Mouse (Mus musculus): ENCODE measurements at regions not wholly inside any gene's neighbourhood (a gene's known extent, or its start where the extent isn't known, plus 50 kb on each side); places are given as distances from the start of the nearest gene placed in this dataset.

DNA sequence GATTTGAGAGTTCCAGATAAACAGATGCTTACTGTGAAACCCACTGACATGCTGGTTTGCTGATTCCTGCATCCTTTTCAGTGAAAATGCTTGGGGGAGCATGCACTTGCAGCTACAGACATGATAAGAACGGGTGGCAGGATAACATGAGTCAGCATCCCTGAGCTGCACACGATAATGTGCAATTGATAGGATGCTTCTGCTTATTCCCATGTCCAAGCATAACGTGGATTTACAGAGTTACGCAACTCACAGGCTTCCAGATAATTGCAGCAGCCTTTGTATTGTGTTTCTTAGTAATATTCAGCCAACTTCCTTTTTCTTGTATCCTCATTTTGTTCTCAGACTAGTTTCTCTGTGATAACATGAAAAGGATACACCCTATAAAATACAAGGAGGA lies 245.7 kb downstream of the Flrt2 start:
- DNase-seq (ENCODE audit: low spot score) = no peak

DNA sequence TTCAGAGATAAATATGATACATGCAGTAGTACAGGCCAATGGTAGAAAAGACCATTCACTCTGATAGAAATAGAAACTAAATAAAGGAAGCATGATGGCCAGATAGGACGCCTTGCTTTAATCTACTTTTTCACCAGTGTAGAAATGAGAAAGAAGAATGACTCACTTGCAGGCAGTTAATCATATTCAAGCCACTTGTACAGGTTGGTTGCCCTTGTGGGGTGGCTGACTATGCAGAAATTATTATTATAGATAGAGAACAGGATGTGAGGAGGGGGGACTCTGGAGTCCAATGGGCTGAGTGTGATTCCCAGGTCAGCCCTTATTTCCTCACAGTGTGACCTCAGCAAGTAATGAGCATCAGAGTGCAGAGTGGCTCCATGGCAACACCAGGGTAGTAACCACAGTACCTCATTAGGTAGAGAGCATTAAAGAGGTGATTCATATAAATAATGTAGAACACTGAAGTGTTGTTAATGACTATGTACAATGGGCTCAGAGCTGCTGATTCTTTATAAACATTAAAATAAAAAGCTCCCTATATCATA lies 248.5 kb downstream of the Flrt2 start:
- no peak for DNase-seq (ENCODE audit: low spot score)

DNA sequence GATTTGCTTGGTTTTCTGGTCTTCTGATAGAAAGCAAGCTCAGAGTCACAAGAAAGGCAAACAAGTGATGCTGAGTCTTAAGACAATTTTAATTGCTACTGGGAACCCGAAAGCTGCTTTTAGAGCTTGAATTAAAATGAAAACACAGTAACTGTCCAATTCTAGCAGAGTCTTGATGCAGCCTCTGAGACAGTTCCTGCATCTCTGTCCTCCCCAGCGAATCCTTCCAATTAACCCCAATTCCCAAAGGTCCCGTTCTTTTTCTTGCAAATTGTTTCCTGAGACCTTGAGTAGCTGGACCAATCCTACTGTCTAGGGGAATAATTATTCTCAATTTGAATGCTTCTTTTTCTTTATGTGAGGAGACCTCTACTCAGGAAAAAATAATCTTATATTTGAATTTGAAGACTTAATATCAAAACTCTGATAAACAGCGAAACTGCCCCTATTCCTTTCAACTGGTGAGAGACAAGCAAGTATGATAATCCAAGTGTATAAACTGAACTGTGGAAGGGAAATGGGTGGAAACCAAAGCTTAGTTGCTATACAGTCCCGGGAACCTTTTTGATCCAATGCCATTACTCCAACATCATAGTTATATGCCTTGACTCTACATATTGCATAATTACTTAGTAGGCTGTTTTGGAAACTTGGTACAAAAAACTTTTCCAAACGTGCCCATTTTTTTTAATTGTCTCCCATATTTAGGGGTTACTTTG lies 267.9 kb downstream of the Flrt2 start:
- DNase-seq (ENCODE audit: low spot score) = no peak

DNA sequence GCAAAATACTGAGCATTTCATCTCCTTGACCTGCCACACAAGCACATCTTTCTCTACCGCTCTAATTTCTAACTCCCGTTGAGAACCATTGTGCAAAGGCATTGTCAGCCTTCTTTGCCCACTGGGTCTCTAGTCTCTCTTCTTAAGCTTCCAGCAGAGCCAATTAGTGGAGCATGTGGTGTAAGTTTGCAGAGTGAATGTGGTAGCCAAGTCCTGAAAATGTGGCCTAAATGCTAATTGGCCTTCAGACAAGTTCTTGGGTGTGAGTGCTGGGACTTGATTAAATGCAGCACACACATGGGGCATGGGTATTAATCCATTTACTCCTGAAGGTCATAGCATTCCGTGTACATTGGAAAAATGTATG lies 268.5 kb downstream of the Flrt2 start:
- DNase-seq (ENCODE audit: low spot score) = no peak

DNA sequence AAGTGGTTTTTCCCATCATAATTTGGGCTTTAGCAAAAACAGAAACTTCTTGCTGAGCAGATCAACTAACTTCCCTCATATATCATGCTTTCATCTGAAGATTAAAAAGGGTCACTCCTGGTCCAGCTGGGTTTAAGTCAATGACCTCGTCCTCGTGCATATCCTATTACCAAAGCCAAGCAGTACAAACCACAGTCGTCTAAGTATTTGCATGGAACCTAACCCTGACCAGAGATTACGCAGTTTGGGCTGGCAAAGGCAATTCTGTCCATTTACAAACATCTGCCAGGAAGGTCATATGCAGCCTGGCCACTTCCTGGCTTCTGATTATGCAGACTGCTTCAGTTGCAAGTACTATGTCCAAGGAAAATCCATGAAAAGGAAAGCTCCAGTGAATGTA lies 270.8 kb downstream of the Flrt2 start:
- no peak for DNase-seq (ENCODE audit: low spot score)

DNA sequence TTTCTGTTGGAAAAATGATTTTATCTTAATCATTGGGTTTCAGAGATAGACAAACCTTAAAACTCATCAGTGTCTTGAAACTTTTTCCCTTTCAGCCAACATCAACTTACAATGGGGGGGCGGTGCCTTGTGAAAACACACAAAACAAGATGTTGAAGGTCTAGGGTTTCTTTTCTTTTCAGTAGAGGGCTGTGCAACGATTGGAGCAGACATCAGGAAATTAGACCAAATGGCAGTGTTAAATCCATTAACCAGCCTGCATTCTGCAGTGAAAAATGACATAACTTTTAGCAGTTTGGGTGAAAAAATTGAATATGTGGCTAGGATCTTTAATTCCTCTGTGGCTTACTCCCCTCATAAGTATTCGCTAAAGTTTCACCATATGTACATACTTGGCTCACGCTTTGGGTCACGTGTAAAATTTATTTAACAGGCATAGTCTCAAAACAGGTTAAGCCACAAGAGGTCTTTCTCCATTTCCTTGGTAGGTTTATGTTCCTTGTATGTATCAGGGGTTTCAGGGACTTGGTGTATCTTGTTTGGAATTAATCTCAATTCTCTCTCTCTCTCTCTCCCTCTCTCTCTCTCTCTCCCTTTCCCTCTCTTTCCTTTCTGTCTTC lies 296.8 kb downstream of the Flrt2 start:
- DNase-seq (ENCODE audit: low spot score) = no peak

DNA sequence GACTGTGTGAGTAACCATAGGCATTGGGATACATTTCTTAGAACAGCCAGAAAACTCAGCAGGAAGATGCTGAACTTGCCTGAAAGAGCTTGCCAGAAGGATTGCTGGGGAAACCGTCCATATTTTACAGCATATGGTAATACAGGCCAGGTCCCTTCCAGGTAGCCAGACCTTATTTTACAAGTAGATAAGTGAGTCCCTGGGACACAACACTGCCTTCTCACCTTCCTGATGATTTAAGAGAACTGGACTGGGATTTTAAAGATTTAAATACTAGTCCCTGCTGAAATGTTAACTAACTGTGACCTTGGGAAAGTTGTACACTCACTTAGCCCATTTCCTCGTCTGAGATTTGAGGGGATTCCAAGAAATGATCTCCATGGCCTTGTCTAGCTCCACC lies 302.9 kb downstream of the Flrt2 start:
- DNase-seq (ENCODE audit: low spot score) = no peak

DNA sequence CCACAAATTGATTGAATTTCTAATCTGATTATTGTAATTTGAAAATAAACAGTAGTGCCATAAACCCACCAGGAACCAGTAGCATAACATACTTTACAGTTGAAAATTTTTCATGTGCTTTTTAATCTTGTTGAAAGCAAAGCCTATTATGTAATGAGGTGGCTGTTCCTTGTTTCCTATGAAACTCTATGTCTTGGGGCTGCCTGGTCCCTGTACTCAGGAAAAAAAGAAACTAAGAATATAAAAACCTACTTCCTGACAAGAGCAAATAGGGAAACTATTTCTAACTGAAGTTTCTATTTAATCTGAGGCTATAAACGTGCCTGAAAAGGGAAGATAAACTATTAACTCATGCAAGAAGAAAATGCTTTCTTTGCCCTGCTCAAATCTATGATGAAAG lies 338.2 kb downstream of the Flrt2 start:
- DNase-seq (ENCODE audit: low spot score) = no peak

DNA sequence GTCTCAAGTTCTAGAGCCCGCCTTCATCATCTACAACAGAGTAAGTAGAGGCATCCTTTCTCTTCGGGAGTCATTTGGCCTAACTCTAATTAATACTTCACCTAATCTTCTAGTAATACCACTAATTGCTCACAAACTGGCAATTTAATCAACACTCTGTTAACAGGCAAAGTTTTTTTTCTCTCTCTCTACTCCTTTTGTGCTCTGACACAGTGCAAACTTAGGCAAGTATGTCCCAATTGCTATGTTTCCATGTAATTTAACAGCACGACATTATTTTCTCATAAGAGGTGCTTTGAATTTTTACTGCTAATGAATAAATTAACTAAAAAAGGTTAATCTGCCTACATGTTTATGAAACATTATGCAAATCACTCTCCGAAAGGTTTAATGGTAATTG lies 383.3 kb downstream of the Flrt2 start:
- DNase-seq (ENCODE audit: low spot score) = no peak

DNA sequence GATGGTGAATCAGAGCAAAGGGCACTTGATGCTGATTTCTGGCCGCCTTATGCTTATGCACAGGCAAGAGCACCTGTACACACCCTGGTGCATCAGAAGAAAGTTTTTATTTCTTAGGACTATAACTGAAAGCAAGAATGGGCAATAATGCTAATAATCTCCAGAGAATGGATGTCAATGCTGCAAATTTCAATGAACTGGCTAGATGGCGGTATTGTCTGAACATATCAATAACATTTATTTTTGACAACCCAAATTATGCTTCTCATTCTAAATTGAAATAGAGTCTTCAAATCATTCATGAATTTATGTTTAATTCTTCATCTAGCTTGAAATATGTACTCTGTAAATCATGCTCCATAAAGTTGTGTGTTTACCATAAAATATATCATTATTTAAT lies 399.0 kb downstream of the Flrt2 start:
- no peak for DNase-seq (ENCODE audit: low spot score)

DNA sequence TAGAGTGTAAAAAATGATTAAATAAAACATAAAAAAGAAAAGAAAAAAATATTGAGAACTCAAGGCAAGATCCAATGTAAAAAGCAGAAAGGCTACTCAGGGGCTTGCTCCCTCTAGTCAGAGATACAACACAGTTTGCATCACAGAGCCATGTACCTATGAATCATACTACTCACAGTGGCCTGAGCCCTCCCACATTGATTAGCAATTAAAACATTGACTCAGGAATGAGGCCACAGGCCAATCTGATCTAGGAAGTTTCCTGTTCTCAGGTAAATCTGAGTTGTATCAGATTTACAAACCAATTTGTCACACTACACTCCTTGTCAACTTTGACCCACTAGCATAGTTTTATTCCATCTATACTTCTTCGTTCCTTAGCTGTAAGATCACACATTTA lies 414.2 kb downstream of the Flrt2 start:
- DNase-seq (ENCODE audit: low spot score) = no peak

DNA sequence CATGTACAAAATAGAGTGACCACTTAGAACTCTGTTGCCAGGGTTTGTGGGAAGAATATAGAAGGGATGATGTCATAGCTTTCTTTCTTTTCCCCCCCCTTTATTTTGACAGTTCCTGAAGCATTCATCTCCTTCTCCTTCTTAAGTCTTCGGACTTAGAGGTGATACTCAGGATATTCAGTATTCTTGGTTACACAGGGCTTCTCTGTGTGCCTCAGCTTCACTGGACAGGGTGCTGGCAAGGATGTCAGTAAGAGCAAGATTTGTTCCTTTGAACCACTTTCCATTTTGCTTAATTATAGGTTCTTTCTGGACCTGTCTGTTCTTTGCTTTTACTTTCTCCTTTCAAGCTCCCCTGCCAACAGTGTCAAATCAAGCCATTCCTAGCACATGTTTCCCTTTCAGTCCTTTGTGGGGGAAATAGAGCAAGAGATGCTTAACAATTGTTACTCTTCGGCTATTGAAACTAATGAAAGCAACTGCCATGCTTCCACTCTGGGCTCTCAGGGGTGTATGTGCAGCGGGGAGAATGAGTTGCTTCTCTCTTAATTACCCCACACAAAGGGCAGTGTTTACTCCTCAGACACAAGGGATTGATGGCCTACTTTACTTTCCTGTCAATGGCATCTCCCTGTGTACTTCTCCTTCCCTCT lies 422.8 kb downstream of the Flrt2 start:
- no peak for DNase-seq (ENCODE audit: low spot score)

DNA sequence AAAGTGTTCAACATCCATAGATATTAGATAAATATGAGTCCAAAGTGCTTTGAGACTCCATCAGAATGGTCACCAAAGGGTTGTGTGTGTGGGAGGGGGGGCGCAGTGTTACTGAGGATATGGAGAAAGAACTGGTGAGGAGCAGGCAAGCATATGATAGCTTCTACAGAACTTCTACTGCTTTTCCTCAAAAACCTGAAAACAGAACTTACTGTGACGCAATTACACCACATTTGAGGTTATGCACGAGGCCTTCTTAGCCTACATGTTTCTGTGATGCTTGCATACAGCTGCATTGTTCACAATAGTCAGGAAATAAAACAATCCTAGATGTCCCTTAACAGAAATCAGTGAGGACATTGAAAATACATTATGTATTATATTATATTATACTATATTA lies 425.5 kb downstream of the Flrt2 start:
- DNase-seq (ENCODE audit: low spot score) = no peak

DNA sequence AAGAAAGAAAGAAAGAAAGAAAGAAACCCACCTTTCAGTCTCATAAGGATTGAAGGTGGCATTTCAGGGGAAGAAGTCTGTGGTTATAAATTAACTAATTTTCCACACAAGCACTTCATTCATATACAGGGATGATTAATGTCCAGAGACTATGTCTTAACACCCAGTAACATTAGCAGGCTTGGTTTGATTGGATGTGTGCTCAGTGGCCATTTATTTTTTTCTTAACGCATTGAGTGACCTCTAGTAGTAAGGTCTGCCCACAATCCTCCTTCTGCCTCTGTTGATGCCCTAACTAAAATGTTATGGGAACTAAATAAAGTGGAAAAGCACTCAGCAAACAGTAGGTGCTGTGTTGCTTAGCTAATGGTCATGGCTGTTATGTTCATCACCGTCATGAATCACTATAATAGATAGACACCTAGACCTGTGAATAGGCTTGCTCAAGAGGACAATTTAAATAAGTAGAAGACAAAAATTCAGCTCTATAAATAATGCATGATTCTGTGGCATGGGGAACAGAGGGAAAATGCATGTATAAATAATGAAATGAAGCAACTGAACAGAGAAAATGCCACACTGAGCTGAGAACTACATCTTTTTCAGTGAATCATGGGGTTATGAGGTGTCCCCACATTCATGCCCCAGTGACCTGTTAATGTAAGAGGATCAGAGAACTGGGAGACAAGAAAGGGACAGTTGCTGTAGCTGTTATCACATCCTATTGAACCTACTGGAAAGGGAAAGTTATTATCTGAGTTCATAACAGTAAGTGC lies 432.3 kb downstream of the Flrt2 start:
- DNase-seq (ENCODE audit: low spot score) = no peak

DNA sequence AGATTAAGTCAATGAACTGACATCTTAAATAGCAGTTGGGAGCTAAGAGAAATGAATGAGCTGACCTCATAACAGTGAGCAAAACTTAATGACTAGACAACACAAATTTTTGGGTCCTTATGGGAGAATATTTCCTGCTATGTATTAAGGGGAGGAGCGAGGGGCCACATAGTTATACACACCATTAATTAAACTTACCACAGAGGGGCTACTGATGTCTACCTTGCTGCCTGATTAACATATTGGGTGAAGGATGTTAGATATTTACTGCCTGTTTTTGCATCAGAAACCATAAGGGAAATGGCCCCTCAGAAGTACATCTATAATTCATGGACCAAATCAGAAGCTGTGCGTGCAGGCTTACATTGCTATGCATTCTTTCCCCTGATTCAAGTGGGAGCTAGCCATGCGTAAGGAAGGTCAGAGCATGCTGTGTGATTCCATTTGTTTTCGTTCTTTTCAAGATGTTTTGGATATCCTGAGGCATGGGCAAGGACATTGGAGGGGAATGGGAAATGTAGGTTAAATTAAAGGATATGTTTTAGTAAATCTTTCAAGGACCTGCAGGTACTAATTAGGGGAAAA lies 437.9 kb downstream of the Flrt2 start:
- no peak for DNase-seq (ENCODE audit: low spot score)

DNA sequence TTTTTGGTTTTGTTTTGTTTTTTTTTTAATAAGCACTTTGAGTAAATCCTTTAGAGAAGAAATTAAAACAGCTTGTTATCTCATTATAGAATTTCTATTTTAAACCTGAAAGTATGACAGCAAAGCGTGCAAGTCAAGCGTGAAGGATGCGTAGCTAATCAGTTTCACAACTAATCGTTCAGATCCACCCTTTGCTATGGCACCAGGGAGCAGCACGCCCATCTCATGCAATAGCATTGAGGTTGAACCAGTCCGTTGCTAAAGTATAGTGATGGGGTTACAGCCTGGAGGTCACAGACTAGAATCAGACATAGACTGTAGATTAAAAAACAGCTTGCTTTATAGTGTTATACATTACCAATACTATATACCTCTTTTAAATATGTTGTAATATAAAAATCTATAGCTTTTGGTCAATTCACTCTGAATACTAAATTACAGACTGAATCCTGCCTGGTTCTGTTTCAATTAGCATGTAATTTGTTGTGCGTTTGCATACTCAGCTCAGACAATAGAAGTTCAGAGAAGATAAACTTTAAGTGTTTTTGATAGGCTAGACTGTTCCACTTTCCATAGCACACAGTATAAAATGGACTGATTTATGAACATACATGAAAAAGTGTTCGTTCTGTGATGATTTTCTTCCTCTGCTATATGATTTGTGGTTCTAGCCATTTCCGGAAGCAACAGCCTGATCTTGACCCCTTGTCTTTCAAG lies 438.9 kb downstream of the Flrt2 start:
- no peak for DNase-seq (ENCODE audit: low spot score)

DNA sequence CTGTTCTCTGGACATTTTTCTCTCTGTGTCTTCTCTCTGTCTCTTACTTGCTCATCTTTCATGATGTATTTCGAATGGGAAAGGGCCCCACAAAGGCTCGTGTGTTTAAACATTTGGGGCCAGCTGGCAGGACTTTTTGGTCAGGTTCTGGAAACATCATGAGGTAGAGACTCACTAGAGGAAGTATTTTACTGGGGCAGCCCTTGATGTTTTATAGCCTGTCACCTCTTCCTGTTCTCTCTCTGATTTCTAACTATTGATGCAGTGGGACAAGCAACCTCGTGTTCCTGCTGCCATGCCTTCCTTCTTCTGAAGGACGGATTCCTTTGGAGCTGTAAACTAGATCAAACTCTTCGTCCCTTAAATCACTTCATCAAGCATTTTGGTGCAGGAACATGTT lies 442.1 kb downstream of the Flrt2 start:
- DNase-seq (ENCODE audit: low spot score) = no peak

DNA sequence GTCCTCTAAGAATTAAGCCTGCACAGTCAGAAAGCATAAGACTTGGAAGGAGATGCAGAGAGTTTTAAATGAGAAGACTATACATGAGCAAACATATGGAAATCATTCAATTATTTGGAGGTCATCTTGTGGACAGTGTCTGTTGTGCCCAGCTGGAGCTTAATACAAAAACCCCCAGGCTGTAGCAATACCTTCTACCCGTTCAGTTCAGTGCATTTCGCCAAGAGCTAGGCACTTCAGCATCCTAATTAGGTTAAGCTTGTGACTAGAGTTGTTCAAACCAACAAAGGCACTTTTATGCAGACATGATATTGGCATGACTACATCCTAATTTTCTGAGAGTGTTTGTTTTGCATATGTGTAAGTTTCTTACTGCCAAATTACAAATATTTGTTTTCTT lies 449.7 kb downstream of the Flrt2 start:
- no peak for DNase-seq (ENCODE audit: low spot score)

DNA sequence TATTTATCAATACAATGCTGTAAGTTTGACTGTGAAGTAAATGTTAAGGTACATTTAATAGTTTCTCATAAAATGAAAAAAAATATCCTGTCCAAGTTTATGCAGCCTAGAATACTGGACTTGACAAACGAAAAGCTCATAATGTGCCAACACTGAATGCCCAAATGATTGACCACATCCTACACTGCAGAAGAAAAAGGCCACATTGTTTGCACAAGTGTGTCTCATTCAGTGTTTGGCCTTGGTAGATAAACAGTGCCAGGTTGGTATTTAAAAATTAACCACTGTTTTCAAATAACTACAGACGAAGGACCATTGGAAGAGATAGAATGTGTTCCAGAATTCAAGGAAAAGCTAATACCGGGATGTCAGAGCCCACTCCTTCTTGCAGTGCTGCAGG lies 462.1 kb downstream of the Flrt2 start:
- DNase-seq (ENCODE audit: low spot score) = no peak

DNA sequence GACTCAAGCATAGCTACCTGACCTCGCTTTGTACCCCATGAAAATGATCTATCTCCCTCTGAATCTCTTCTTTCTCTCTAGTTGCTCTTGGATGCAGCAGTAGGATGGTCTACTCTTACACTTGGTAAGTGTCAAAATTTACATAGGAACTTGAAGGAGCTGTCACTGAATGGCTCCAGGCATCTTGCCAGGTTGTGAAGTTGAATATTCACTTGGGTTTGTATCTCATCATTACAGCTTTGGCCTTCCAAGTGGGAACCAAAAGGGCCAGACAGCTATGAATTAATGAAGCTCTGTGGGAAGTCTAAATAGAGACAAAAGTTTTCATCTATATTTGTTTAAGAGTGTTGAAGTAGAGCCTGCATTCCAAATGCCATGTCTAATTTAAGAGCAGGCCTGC lies 475.5 kb downstream of the Flrt2 start:
- DNase-seq (ENCODE audit: low spot score) = no peak

DNA sequence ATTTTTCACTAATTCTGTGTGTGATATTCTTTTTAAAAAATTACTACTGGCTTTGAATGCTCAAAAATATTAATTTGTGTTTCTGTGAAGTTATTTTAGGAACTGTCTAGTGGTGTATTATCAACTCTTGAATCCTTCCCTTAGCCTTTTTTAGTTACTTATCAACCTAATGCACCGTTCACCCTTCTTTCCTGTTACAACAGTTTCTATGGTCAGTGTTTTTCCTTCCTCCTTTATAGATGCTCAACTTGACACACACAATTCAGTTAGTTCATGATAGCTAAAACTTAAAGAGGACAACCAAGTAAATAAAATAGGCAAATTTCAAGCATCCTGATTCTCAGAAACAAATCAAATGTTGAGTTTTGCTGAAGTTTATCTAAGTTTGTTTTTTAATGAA lies 506.9 kb downstream of the Flrt2 start:
- no peak for DNase-seq (ENCODE audit: low spot score)
